Mouse (Mus musculus) layer of hippocampus, adult 6 months (tissue): ENCODE data around the gene Kitl. TPM values are rescaled to one million over a fixed set of nuclear protein-coding genes. Genes with fewer than 3 reads are reported as not detected.

Experiments
- long read RNA-seq, 2 experiments: library from polyadenylated mRNA; unstranded; transcript quantifications; one replicate each; pipeline ENCODE4 v2.0.0; 2019 to 2020
- microRNA-seq: library from miRNA; unstranded; fragments of <30 nt; microRNA quantifications from one replicate; pipeline ENCODE4 v1.2.0, GENCODE M21; 2020
- polyA plus RNA-seq: library from polyadenylated mRNA; unstranded; fragments of <200 nt; fragmentation: Nextera tagmentation; gene quantifications from 2 replicates; pipeline ENCODE4 v1.2.3, GENCODE M21; 2021

Gene Kitl
- polyA plus RNA-seq = 22.9 and 27.0 TPM in 2 replicates
- long read RNA-seq, experiment 1, full-length matches to known transcripts = 25 of 38 reads
- long read RNA-seq, experiment 1, partial matches to known transcripts = 2 of 38 reads
- long read RNA-seq, experiment 1, other reads (novel, unspliced or antisense) = 11 of 38 reads
- long read RNA-seq, experiment 2, full-length matches to known transcripts = 50 of 64 reads
- long read RNA-seq, experiment 2, partial matches to known transcripts = 0 of 64 reads
- long read RNA-seq, experiment 2, other reads (novel, unspliced or antisense) = 14 of 64 reads

DNA sequence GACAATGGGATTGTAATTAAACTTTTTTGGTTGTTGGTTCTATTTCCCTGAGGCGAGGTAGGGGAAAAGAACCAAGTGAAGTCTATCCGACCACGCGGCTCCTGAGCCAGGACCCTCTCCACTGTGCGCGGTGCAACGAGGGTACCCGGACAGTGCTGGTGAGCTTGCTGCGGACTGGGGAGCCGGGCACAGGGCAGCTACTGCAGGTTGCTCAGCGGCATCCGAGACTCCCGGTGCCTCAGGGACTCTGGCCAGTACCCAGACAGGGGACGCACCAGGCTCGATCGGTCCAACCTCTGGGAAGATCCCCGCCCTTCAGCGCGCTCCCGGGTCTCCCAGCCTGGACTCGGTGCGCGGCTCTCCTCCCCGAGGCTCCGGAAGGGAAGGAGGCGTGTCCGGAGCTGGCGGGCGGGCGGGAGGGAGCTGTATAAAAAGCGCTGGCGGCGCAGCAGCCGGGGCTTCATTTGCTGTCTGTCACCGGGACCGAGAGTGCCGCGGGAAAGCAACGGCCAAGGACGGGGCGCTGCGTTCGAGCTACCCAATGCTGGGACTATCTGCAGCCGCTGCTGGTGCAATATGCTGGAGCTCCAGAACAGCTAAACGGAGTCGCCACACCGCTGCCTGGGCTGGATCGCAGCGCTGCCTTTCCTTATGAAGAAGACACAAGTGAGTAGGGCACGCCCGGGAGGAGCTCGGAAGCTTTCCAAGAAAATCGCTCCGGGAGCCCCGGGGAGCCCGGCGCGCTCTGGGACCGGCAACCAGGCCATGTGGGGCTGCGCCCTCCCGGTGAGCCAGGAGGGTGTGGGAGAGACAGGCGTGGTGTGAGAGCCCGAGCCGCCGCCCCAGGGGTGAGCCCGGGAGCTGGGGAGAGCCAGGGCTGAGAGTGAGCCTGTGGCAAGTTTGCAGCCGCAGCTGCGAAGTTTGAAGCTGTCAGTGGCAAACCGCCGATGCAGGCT is at the start of gene Kitl:
Kitl (plus strand) TSS at position 261 of the 956 bp plus-strand sequence.

Small RNA genes lying within 50 kb of the gene (microRNA-seq; reads per million reads assigned to microRNA genes)
- not detected for gene Gm22918
- not detected for gene Gm25287
